Mouse (Mus musculus) embryonic facial prominence, embryonic 12.5 days (tissue): ENCODE data around the gene Abhd17c. TPM values are rescaled to one million over a fixed set of nuclear protein-coding genes. Genes with fewer than 3 reads are reported as not detected.

Experiments
- ATAC-seq: fragments of 200-750 bp; cut with Nextera tagmentation; 2 replicates; pipeline ENCODE4 v1.8.0; 2017; ENCODE audit not compliant: insufficient number of reproducible peaks, insufficient read depth, low FRiP score, low TSS enrichment
- H3K27ac ChIP-seq: fragments of 300-500 bp; sonication (generic); 2 replicates; pipeline ENCODE4 v1.5.1; 2016; ENCODE audit warnings: mild to moderate bottlenecking
- H3K27me3 ChIP-seq: fragments of 300-500 bp; sonication (generic); 2 replicates; pipeline ENCODE4 v1.6.1; 2016; ENCODE audit warnings: mild to moderate bottlenecking, moderate library complexity
- H3K36me3 ChIP-seq: fragments of 300-500 bp; sonication (generic); 2 replicates; pipeline ENCODE4 v1.6.1; 2016; ENCODE audit warnings: mild to moderate bottlenecking
- H3K4me1 ChIP-seq: fragments of 300-500 bp; sonication (generic); 2 replicates; pipeline ENCODE4 v1.6.1; 2016
- H3K4me2 ChIP-seq: fragments of 300-500 bp; sonication (generic); replicated peaks from 2 replicates; pipeline ENCODE4 v1.6.1; 2016; ENCODE audit warnings: mild to moderate bottlenecking, moderate library complexity
- H3K4me3 ChIP-seq: fragments of 300-500 bp; sonication (generic); 2 replicates; pipeline ENCODE4 v1.5.1; 2016; ENCODE audit warnings: mild to moderate bottlenecking
- H3K9ac ChIP-seq: fragments of 300-500 bp; sonication (generic); 2 replicates; pipeline ENCODE4 v1.6.1; 2016; ENCODE audit warnings: mild to moderate bottlenecking, moderate library complexity
- H3K9me3 ChIP-seq: fragments of 300-500 bp; sonication (generic); 2 replicates; pipeline ENCODE4 v1.6.1; 2016; ENCODE audit warnings: mild to moderate bottlenecking, moderate library complexity
- WGBS: fragments of 180-500 bp; shearing (Covaris S2); methylation state at CpG from one replicate; pipeline ENCODE4 v1.1.7; 2016; 5-methylcytosine and 5-hydroxymethylcytosine counted together
- polyA plus RNA-seq: library from polyadenylated mRNA; unstranded; fragments of >200 nt; fragmentation: Nextera tagmentation; extraction: Ambion mirVana; gene quantifications from 2 replicates; pipeline ENCODE4 v1.2.1, GENCODE M21; 2016

Abhd17c gene
- polyA plus RNA-seq, 1 experiment from 2014 or later, result 61.9 TPM

GRCm38 (mm10) chr7:84116621-84117542 lies 34.8 kb downstream of the Abhd17c start:
- ATAC-seq, result no peak
- Histone ChIP-seq H3K27me3 (no peaks in the 10 kb centered on the region), H3K4me1 (peaks cover 39% of the 10 kb centered on the region), H3K27ac (no peak overlapping the region), H3K9me3 (no peaks in the 10 kb centered on the region), H3K4me3 (no peak overlapping the region), H3K9ac (no peak overlapping the region; the same call in 1 of the 2 replicates), H3K4me2 (no peak overlapping the region), H3K36me3 (0 out of 2 replicates have a peak, but pooled peaks cover 10% of the 10 kb centered on the region)
- 38% methylated on average over 7 of the region's 7 CpGs for whole genome bisulfite sequencing

GRCm38 (mm10) chr7:84115385-84115784 lies 36.3 kb downstream of the Abhd17c start:
- 63% methylated on average over 2 of the region's 2 CpGs for WGBS
- ATAC-seq, result no peak

GRCm38 (mm10) chr7:84114775-84115174 lies 36.9 kb downstream of the Abhd17c start:
- 75% methylated on average over 3 of the region's 3 CpGs for WGBS
- no peak overlapping the region for H3K9ac ChIP-seq
- H3K4me2 ChIP-seq, result no peak overlapping the region
- H3K36me3 ChIP-seq, result peaks cover 21% of the 10 kb centered on the region; the same call in 1 of the 2 replicates
- no peaks in the 10 kb centered on the region for H3K9me3 ChIP-seq
- no peak for ATAC-seq
- peaks cover 27% of the 10 kb centered on the region for H3K4me1 ChIP-seq
- no peaks in the 10 kb centered on the region for H3K27me3 ChIP-seq
- no peak overlapping the region for H3K27ac ChIP-seq
- no peak overlapping the region for H3K4me3 ChIP-seq

More at GRCm38 (mm10) chr7:84115385-84115784, 36.3 kb downstream of the Abhd17c start:
- H3K27ac ChIP-seq, result no peak overlapping the region
- H3K27me3 ChIP-seq, result no peaks in the 10 kb centered on the region
- H3K36me3 ChIP-seq, result peaks cover 16% of the 10 kb centered on the region; the same call in 1 of the 2 replicates
- H3K9me3 ChIP-seq, result no peaks in the 10 kb centered on the region
- no peak overlapping the region for H3K9ac ChIP-seq
- no peak overlapping the region for H3K4me3 ChIP-seq
- H3K4me1 ChIP-seq, result peaks cover 33% of the 10 kb centered on the region
- no peak overlapping the region for H3K4me2 ChIP-seq

- ATAC-seq, result no peak
- WGBS, result 88% methylated on average over 8 of the region's 8 CpGs
Observed at GRCm38 (mm10) chr7:84113035-84113390, 38.7 kb downstream of the Abhd17c start.

GRCm38 (mm10) chr7:84112351-84113034 lies 39.2 kb downstream of the Abhd17c start:
- ATAC-seq, result no peak
- Histone ChIP-seq H3K9me3 (no peaks in the 10 kb centered on the region), H3K9ac (no peak overlapping the region), H3K36me3 (peaks cover 32% of the 10 kb centered on the region), H3K4me2 (no peak overlapping the region), H3K4me1 (peaks cover 10% of the 10 kb centered on the region), H3K27ac (no peak overlapping the region), H3K4me3 (no peak overlapping the region), H3K27me3 (no peaks in the 10 kb centered on the region)
- 83% methylated on average over 6 of the region's 6 CpGs for WGBS

More at GRCm38 (mm10) chr7:84113035-84113390, 38.7 kb downstream of the Abhd17c start:
- no peak overlapping the region for H3K9ac ChIP-seq
- no peak overlapping the region for H3K27ac ChIP-seq
- H3K4me3 ChIP-seq, result no peak overlapping the region
- no peaks in the 10 kb centered on the region for H3K27me3 ChIP-seq
- H3K4me2 ChIP-seq, result no peak overlapping the region
- no peaks in the 10 kb centered on the region for H3K9me3 ChIP-seq
- peaks cover 32% of the 10 kb centered on the region for H3K36me3 ChIP-seq
- H3K4me1 ChIP-seq, result peaks cover 16% of the 10 kb centered on the region

GRCm38 (mm10) chr7:84111716-84112350 lies 39.9 kb downstream of the Abhd17c start:
- ATAC-seq, result no peak
- Histone ChIP-seq H3K4me1 (peaks cover 4% of the 10 kb centered on the region), H3K4me3 (no peak overlapping the region), H3K36me3 (peaks cover 32% of the 10 kb centered on the region), H3K27ac (no peak overlapping the region), H3K9ac (no peak overlapping the region), H3K4me2 (no peak overlapping the region), H3K27me3 (no peaks in the 10 kb centered on the region), H3K9me3 (no peaks in the 10 kb centered on the region)
- WGBS, result 82% methylated on average over 10 of the region's 10 CpGs

GRCm38 (mm10) chr7:84106942-84107341 lies 44.8 kb downstream of the Abhd17c start:
- Histone ChIP-seq H3K36me3 (peaks cover 22% of the 10 kb centered on the region), H3K9ac (no peak overlapping the region), H3K4me2 (no peak overlapping the region), H3K27ac (no peak overlapping the region), H3K27me3 (no peaks in the 10 kb centered on the region), H3K4me3 (no peak overlapping the region), H3K4me1 (no peaks in the 10 kb centered on the region), H3K9me3 (no peaks in the 10 kb centered on the region)
- ATAC-seq, result no peak
- 93% methylated on average over 1 of the region's 1 CpGs for WGBS

DNA sequence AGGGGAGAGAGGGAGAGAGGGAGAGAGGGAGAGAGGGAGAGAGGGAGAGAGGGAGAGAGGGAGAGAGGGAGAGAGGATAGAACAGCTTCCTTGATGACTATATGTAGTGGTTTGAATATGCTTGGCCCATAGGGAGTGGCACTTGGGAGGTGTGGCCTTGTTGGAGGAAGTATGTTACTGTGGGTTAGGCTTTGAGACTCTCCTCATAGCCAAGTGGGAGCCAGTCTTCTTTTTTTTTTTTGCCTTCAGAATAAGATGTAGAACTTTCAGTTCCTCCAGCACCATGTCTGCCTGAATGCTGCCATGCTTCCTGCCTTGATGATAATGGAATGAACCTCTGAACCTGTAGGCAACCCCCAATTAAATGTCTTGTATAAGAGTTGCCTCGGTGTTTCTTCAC lies 49.1 kb downstream of the Abhd17c start:
- Histone ChIP-seq H3K9ac (no peak overlapping the region), H3K4me3 (no peak overlapping the region), H3K27me3 (no peaks in the 10 kb centered on the region), H3K4me2 (no peak overlapping the region), H3K9me3 (no peaks in the 10 kb centered on the region), H3K36me3 (no peaks in the 10 kb centered on the region), H3K27ac (no peak overlapping the region), H3K4me1 (no peaks in the 10 kb centered on the region)
- WGBS, result 89% methylated on average over 1 of the region's 1 CpGs
- no peak for ATAC-seq

DNA sequence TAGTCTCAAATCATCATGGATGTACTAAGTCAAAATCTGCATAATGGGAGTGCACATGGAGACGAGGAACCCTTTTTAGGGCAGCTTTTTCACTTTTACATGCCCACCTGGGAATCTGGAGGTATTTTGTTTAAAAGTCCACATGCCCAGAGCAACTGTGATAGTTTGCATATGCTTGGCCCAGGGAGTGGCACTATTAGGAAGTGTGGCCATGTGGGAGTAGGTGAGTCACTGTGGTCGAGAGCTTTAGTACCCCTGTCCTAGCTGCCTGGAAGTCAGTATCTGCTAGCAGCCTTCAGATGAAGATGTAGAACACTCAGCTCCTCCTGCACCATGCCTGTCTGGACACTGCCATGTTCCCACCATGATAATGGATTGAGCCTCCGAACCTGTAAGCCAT lies 51.0 kb downstream of the Abhd17c start:
- WGBS, result 80% methylated on average over 3 of the region's 3 CpGs
- Histone ChIP-seq H3K27ac (no peak overlapping the region), H3K27me3 (no peaks in the 10 kb centered on the region), H3K9me3 (no peaks in the 10 kb centered on the region), H3K4me1 (no peaks in the 10 kb centered on the region), H3K4me2 (no peak overlapping the region), H3K4me3 (no peak overlapping the region), H3K36me3 (no peaks in the 10 kb centered on the region), H3K9ac (no peak overlapping the region)
- no peak for ATAC-seq

GRCm38 (mm10) chr7:84098098-84098497 lies 53.6 kb downstream of the Abhd17c start:
- H3K27ac ChIP-seq, result no peak overlapping the region

GRCm38 (mm10) chr7:84096501-84096900 lies 55.2 kb downstream of the Abhd17c start:
- H3K27me3 ChIP-seq, result no peaks in the 10 kb centered on the region
- 78% methylated on average over 6 of the region's 6 CpGs for WGBS

More at GRCm38 (mm10) chr7:84098098-84098497, 53.6 kb downstream of the Abhd17c start:
- WGBS, result 92% methylated on average over 1 of the region's 1 CpGs
- Histone ChIP-seq H3K9ac (no peak overlapping the region), H3K27me3 (no peaks in the 10 kb centered on the region), H3K4me1 (no peaks in the 10 kb centered on the region), H3K4me3 (no peak overlapping the region), H3K4me2 (no peak overlapping the region), H3K36me3 (no peaks in the 10 kb centered on the region), H3K9me3 (no peaks in the 10 kb centered on the region)
- no peak for ATAC-seq

More at GRCm38 (mm10) chr7:84096501-84096900, 55.2 kb downstream of the Abhd17c start:
- no peak overlapping the region for H3K9ac ChIP-seq
- ATAC-seq, result no peak
- H3K4me2 ChIP-seq, result no peak overlapping the region
- no peak overlapping the region for H3K4me3 ChIP-seq
- no peak overlapping the region for H3K27ac ChIP-seq
- H3K9me3 ChIP-seq, result no peaks in the 10 kb centered on the region
- no peaks in the 10 kb centered on the region for H3K4me1 ChIP-seq
- H3K36me3 ChIP-seq, result no peaks in the 10 kb centered on the region
